Mouse (Mus musculus) kidney, embryonic 15.5 days (tissue): ENCODE results near the gene Chrd. TPM values are rescaled to one million over a fixed set of nuclear protein-coding genes. Genes with fewer than 3 reads are reported as not detected.

Experiments used
- ATAC-seq: fragments of 200-750 bp; cut with Nextera tagmentation; replicated peaks from 2 replicates; pipeline ENCODE4 v1.8.0; 2017; ENCODE audit warnings: moderate TSS enrichment; ENCODE audit not compliant: low FRiP score
- H3K27ac ChIP-seq: fragments of 300-500 bp; sonication (generic); 2 replicates; pipeline ENCODE4 v1.5.1; 2015; ENCODE audit warnings: mild to moderate bottlenecking, inconsistent platforms
- H3K27me3 ChIP-seq: fragments of 300-500 bp; sonication (generic); 2 replicates; pipeline ENCODE4 v1.6.1; 2015; ENCODE audit warnings: inconsistent platforms
- H3K36me3 ChIP-seq: fragments of 300-500 bp; sonication (generic); 2 replicates; pipeline ENCODE4 v1.6.1; 2015; ENCODE audit warnings: inconsistent platforms
- H3K4me1 ChIP-seq: fragments of 300-500 bp; sonication (generic); 2 replicates; pipeline ENCODE4 v1.6.1; 2015; ENCODE audit warnings: inconsistent platforms
- H3K4me2 ChIP-seq: fragments of 300-500 bp; sonication (generic); 2 replicates; pipeline ENCODE4 v1.6.1; 2015; ENCODE audit warnings: moderate library complexity, mild to moderate bottlenecking, inconsistent platforms
- H3K4me3 ChIP-seq: fragments of 300-500 bp; sonication (generic); replicated peaks from 2 replicates; pipeline ENCODE4 v1.5.1; 2015; ENCODE audit warnings: mild to moderate bottlenecking, inconsistent platforms
- H3K9ac ChIP-seq: fragments of 300-500 bp; sonication (generic); 2 replicates; pipeline ENCODE4 v1.6.1; 2015; ENCODE audit warnings: mild to moderate bottlenecking, inconsistent platforms
- H3K9me3 ChIP-seq: fragments of 300-500 bp; sonication (generic); replicated peaks from 2 replicates; pipeline ENCODE4 v1.6.1; 2016; ENCODE audit warnings: inconsistent platforms
- WGBS: fragments of 180-500 bp; shearing (Covaris S2); methylation state at CpG from one replicate; pipeline ENCODE4 v1.1.7; 2015; ENCODE audit warnings: mixed read lengths; 5-methylcytosine and 5-hydroxymethylcytosine counted together
- polyA plus RNA-seq: library from polyadenylated mRNA; unstranded; fragments of >200 nt; fragmentation: Nextera tagmentation; extraction: Ambion mirVana; gene quantifications from 2 replicates; pipeline ENCODE4 v1.2.1, GENCODE M21; 2015

The Chrd gene
- polyA plus RNA-seq = 4.6 and 7.4 TPM in 2 replicates

DNA sequence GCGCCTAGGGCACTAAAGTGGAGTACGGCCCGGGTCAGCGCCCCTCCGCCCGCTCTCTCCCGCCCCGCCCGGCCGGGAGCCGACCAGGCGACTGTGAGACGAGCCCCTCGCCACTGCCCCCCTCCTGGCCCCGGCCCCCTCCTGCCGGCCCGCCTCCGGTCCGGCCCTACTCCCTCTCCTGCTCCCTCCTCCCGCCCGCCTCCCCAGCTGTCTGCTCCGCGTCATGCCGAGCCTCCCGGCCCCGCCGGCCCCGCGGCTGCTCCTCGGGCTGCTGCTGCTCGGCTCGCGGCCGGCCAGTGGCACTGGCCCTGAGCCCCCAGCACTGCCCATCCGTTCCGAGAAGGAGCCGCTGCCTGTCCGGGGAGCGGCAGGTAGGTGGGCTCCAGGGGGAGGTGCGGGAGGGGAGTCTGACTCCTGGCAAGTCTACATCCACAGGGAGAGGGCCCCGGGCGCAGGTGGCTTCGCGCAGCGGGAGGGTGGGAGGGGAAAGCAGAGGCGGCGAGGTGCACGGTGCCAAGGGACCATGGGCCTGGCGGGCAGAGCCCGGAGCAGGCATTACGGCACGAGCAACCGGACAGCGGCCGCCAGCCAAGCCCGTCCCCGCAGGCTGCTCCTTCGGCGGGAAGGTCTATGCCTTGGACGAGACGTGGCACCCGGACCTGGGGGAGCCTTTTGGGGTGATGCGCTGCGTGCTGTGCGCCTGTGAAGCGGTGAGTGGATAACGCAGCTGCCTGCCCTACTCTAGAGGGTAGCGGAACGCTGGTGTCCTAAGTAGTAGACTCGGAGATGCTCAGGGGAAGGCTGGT is at the start of gene Chrd:
Chrd (plus strand) TSS at position 203 of the 806 bp plus-strand sequence.
- Histone ChIP-seq H3K4me3 (peak within 1 kb of the TSS; percentile 70), H3K4me2 (peak within 1 kb of the TSS; percentile 95), H3K27me3 (peaks cover 32% of the 10 kb centered on the region), H3K36me3 (no peaks in the 10 kb centered on the region), H3K4me1 (peaks cover 33% of the 10 kb centered on the region), H3K9ac (peak within 1 kb of the TSS; percentile 71), H3K9me3 (no peaks in the 10 kb centered on the region), H3K27ac (peak within 1 kb of the TSS; percentile 80)
- WGBS = under 1% methylated on average over 52 of the region's 70 CpGs
- peak; percentile 87 for ATAC-seq

DNA sequence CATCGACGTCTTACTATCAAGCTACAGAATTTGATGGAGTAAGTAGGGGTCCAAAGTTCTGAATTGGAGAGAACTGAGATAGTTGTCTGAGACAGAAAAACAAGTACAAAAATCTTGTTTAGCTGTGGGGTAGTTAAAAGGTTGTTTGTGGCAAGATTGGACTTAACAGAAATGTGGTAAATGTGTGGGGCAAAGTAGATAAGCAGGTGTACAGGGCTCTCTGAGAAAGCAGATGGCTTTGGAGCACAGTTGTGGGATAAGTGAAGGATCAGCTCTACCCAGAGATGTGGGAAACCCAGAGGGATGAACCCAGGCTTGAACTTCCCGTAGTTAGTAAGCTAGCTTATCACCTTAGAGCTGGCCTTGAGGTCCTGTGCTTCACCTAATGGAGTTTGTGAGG is 42.2 kb upstream of the Chrd start:
- Histone ChIP-seq H3K9me3 (no peaks in the 10 kb centered on the region), H3K4me1 (peaks cover 31% of the 10 kb centered on the region), H3K27me3 (no peaks in the 10 kb centered on the region), H3K4me2 (no peak overlapping the region), H3K27ac (no peak overlapping the region), H3K4me3 (no peak overlapping the region), H3K9ac (no peak overlapping the region), H3K36me3 (peaks cover 70% of the 10 kb centered on the region)
- no peak for ATAC-seq
- WGBS = 92% methylated on average over 3 of the region's 3 CpGs

DNA sequence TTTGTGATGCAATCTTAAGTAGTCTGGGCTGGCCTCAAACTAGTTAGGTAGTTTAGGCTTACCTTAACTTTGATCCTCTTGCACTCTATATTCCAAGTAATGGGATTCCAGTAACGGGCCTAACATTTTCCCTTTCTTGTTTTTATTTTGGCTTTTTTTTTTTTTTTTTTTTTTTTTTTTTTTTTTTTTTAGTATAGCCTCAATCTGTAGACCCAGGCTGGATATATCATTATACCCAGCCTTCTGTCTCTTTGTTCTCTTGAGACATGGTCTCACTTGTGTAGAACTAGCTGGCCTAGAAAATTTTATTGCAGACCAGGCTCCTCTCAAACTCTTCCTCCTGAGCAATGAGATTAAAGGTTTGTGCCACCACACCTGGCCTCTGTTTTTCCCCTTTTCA is 41.3 kb upstream of the Chrd start:
- no peak overlapping the region for H3K27ac ChIP-seq
- H3K4me1 ChIP-seq = peaks cover 40% of the 10 kb centered on the region
- ATAC-seq = no peak
- 67% methylated on average over 1 of the region's 1 CpGs for WGBS
- no peak overlapping the region for H3K9ac ChIP-seq
- no peak overlapping the region for H3K4me3 ChIP-seq
- no peaks in the 10 kb centered on the region for H3K9me3 ChIP-seq
- peaks cover 4% of the 10 kb centered on the region; the same call in 1 of the 2 replicates for H3K27me3 ChIP-seq
- H3K36me3 ChIP-seq = peaks cover 61% of the 10 kb centered on the region
- H3K4me2 ChIP-seq = no peak overlapping the region

DNA sequence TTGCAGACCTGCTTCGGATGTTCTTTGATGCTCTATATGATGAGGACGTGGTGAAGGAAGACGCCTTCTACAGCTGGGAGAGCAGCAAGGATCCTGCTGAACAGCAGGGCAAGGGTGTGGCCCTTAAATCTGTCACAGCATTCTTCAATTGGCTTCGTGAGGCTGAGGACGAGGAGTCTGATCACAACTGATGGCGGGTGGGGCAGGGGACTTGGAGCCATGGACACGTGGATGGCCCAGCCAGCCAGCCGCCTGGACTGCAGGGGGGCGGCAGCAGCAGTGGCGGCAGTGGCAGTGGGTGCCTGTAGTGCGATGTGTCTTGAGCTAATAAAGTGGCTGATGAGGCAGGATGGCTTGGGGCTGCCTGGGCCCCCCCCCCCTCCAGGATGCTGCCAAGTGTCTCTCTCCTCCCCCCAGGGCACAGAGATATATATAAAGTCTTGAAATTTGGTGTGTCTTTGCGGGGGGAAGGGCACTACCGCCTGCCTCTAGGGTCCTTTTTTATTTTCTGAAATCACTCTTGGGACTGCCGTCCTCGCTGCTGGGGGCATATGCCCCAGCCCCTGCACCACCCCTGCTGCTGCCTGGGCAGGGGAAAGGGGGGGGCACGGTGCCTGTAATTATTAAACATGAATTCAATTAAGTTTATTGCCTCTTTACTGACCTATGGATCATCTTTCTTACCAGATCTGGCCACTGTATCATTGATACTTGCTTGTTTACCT is 40.5 kb upstream of the Chrd start:
- no peaks in the 10 kb centered on the region for H3K9me3 ChIP-seq
- H3K36me3 ChIP-seq = peaks cover 53% of the 10 kb centered on the region

DNA sequence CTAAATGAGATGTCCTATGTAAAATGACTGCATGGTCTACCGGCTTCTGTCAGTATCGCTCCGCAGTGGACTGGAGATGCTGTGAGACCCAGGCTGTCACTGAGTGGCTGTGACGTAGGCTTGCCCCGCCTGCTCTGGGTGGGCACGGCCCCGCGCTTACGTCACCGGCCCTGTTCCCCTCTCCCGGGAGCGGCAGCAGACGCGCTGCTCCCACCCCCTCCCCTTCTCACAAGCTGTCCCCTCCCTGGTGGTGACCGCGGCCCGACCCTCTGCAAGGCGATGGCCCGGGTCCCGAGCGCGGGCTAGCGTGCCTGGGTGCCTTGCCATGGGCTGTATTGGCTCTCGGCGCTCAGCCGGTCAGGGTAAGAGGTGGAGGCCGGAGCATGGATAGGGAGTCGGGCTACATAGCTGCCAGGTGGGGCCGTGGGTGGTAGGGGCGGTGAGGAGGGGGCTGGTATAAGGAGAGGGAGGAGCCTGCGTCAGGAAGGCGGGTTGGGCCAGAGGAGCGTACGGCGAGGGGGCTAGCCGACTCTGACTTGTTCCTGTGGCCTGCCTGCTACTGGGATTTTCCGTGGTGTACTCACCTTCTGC is 39.7 kb upstream of the Chrd start, which contains the start of gene Fam131a:
Fam131a (plus strand) TSS at position 131 of the 591 bp plus-strand sequence.
- peak; percentile 96 for ATAC-seq
- peaks cover 4% of the 10 kb centered on the region; the same call in 1 of the 2 replicates for H3K27me3 ChIP-seq
- peak within 1 kb of the TSS; percentile 65 for H3K4me3 ChIP-seq
- no peaks in the 10 kb centered on the region for H3K9me3 ChIP-seq
- peak within 1 kb of the TSS; percentile 93 for H3K27ac ChIP-seq
- H3K4me2 ChIP-seq = peak within 1 kb of the TSS; percentile 90
- H3K9ac ChIP-seq = peak within 1 kb of the TSS; percentile 72
- H3K4me1 ChIP-seq = peaks cover 40% of the 10 kb centered on the region
- under 1% methylated on average over 37 of the region's 37 CpGs for WGBS
- H3K36me3 ChIP-seq = peaks cover 45% of the 10 kb centered on the region

More for the DNA sequence above, 40.5 kb upstream of the Chrd start:
- Histone ChIP-seq H3K9ac (no peak overlapping the region), H3K27ac (peak overlapping the region; percentile 93; the same call in 1 of the 2 replicates), H3K27me3 (peaks cover 4% of the 10 kb centered on the region; the same call in 1 of the 2 replicates), H3K4me3 (peak overlapping the region; percentile 65), H3K4me2 (peak overlapping the region; percentile 90; the same call in 1 of the 2 replicates), H3K4me1 (peaks cover 40% of the 10 kb centered on the region)
- WGBS = 44% methylated on average over 16 of the region's 16 CpGs
- ATAC-seq = no peak

DNA sequence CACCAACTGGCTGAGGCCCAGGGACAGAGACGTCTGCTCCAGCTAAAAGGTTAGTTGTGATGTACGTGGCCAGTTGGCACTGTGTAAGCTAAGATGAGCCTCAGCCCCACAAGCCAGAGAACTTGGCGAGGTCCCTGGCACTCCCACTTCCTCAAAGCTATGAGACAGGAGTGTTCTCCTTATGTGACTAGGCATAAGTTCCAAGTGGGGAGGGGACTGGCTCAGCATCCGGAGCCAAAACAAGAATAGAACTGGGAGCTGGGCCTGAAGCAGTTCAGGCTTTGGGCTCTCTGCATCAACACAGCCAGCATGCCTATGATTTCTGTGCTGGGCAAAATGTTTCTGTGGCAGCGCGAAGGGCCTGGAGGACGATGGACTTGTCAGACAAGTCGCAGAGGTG is 38.1 kb upstream of the Chrd start:
- Histone ChIP-seq H3K9me3 (no peaks in the 10 kb centered on the region), H3K27ac (0 out of 2 replicates have a peak overlapping the region, but pooled peaks have one; percentile 33), H3K4me1 (peaks cover 40% of the 10 kb centered on the region), H3K4me2 (peak overlapping the region; percentile 62), H3K4me3 (0 out of 2 replicates have a peak overlapping the region, but pooled peaks have one; percentile 37), H3K9ac (no peak overlapping the region), H3K27me3 (peaks cover 4% of the 10 kb centered on the region; the same call in 1 of the 2 replicates), H3K36me3 (peaks cover 35% of the 10 kb centered on the region)
- 74% methylated on average over 8 of the region's 8 CpGs for WGBS
- ATAC-seq = no peak

DNA sequence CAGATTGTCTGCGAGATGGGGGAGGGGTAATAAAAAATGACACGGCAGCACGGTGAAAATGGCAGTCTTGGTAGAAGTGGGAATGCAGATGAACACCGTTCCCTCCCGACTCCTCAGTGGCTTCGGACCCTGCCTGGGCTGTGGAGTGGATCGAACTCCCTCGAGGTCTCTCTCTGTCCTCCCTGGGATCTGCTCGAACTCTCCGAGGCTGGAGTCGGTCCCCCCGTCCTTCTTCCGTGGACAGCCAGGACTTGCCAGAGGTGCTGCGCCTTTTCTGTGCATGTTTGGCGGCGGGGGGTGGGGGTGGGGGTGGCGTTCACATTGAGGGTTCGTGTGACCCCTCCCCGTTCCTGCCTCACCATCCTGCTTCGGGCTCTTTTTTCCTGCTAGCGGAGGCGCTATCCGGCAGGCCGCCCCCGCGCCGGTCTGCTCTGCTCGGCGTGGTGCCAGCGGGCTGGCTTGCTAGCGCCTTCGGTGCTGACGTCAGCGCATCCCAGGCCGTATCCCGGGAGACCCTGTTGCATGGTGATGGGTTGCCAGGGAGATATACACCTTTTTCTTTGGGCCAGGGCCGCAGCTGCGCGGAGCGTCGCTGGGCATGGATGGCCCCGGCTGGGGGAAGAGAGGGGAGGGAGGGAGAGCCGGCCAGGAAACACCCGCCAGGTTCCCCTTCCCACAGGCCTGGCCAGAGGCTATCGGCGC is 37.2 kb upstream of the Chrd start:
- H3K9ac ChIP-seq = 0 out of 2 replicates have a peak overlapping the region, but pooled peaks have one; percentile 10
- 0 out of 2 replicates have a peak overlapping the region, but pooled peaks have one; percentile 13 for H3K27ac ChIP-seq
- H3K36me3 ChIP-seq = peaks cover 29% of the 10 kb centered on the region
- peak overlapping the region; percentile 37 for H3K4me3 ChIP-seq
- peak overlapping the region; percentile 62 for H3K4me2 ChIP-seq
- ATAC-seq = peak; percentile 68
- H3K4me1 ChIP-seq = peaks cover 45% of the 10 kb centered on the region
- H3K9me3 ChIP-seq = no peaks in the 10 kb centered on the region
- peaks cover 4% of the 10 kb centered on the region; the same call in 1 of the 2 replicates for H3K27me3 ChIP-seq
- WGBS = 3% methylated on average over 46 of the region's 46 CpGs

DNA sequence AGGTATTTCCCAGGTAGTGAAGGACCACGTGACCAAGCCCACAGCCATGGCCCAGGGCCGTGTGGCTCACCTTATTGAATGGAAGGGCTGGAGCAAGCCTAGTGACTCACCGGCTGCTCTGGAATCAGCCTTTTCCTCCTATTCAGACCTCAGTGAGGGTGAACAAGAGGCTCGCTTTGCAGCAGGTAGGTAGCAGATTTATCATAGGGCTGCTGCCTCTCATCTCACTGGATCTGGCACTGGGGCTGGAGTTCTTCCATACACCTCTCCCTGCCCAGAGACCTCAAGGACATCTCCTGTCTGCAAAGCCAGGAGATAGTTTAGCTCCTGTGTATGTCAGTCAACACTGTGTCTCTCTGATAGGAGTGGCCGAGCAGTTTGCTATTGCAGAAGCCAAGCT is 33.7 kb upstream of the Chrd start:
- Histone ChIP-seq H3K36me3 (peaks cover 15% of the 10 kb centered on the region), H3K9ac (no peak overlapping the region), H3K4me2 (no peak overlapping the region), H3K27me3 (peaks cover 4% of the 10 kb centered on the region; the same call in 1 of the 2 replicates), H3K9me3 (no peaks in the 10 kb centered on the region), H3K4me1 (peaks cover 47% of the 10 kb centered on the region), H3K4me3 (no peak overlapping the region), H3K27ac (no peak overlapping the region)
- no peak for ATAC-seq
- WGBS = 87% methylated on average over 5 of the region's 5 CpGs

DNA sequence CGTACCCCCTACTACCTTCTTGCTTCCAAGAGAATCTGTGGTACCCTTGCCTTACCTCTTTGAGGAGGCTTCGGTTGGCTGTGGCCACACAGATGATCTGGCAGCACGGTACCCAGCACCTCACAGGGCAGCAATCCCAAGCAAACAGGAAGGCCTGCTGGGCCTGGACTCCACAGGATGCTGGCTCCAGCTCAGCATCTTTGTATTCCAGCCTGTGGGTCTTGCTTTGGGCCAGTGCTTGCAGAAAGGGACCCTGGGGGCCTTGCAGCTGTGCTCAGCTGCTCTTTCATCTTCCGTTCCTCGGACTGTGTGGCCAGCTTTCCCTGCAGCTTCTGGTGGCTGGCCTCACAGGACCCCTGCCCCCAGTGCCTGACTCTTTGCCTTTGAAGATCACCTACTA is 32.9 kb upstream of the Chrd start:
- peaks cover 22% of the 10 kb centered on the region for H3K36me3 ChIP-seq
- no peak for ATAC-seq
- WGBS = 47% methylated on average over 5 of the region's 5 CpGs

DNA sequence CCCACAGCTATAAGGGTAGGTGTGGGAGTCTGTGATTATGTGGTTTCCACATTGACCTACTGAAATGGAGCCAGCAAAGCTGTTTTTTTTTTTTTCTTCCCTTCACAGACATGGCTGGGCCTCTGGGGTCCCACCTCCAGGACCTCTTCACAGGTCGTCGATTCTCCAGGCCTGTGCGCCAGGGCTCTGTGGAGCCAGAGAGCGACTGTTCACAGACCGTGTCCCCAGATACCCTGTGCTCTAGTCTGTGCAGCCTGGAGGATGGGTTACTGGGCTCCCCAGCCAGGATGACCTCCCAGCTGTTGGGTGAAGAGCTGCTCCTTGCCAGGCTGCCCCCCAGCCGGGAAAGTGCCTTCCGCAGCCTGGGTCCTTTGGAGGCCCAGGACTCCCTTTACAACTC is 31.6 kb upstream of the Chrd start:
- no peak overlapping the region for H3K4me3 ChIP-seq
- H3K4me2 ChIP-seq = no peak overlapping the region
- peaks cover 33% of the 10 kb centered on the region for H3K36me3 ChIP-seq
- no peaks in the 10 kb centered on the region for H3K9me3 ChIP-seq
- ATAC-seq = peak; percentile 76
- no peak overlapping the region for H3K9ac ChIP-seq
- peaks cover 29% of the 10 kb centered on the region for H3K4me1 ChIP-seq
- peak overlapping the region; percentile 90 for H3K27ac ChIP-seq
- 25% methylated on average over 7 of the region's 7 CpGs for WGBS
- peaks cover 1% of the 10 kb centered on the region; the same call in 1 of the 2 replicates for H3K27me3 ChIP-seq

More for the DNA sequence above, 32.9 kb upstream of the Chrd start:
- Histone ChIP-seq H3K4me3 (no peak overlapping the region), H3K9me3 (no peaks in the 10 kb centered on the region), H3K4me2 (no peak overlapping the region), H3K27me3 (peaks cover 4% of the 10 kb centered on the region; the same call in 1 of the 2 replicates), H3K9ac (no peak overlapping the region), H3K4me1 (peaks cover 41% of the 10 kb centered on the region), H3K27ac (no peak overlapping the region)
